Mouse (Mus musculus) embryonic facial prominence, embryonic 14.5 days (tissue): Measurements from ENCODE around the gene Tamm41. TPM values are rescaled to one million over a fixed set of nuclear protein-coding genes. Genes with fewer than 3 reads are reported as not detected.

Source experiments
- ATAC-seq: fragments of 200-750 bp; cut with Nextera tagmentation; 2 replicates; pipeline ENCODE4 v1.8.0; 2017; ENCODE audit warnings: low read depth, moderate number of reproducible peaks, moderate TSS enrichment
- DNase-seq: peaks from one replicate; pipeline ENCODE4 v3.0.0-alpha.2; 2015; ENCODE audit warnings: low spot score
- H3K27ac ChIP-seq: fragments of 300-500 bp; sonication (generic); replicated peaks from 2 replicates; pipeline ENCODE4 v1.5.1; 2014; ENCODE audit warnings: low read depth, mild to moderate bottlenecking, low read length, moderate library complexity
- H3K27me3 ChIP-seq: fragments of 300-500 bp; sonication (generic); replicated peaks from 2 replicates; pipeline ENCODE4 v1.6.1; 2014; ENCODE audit warnings: low read length; ENCODE audit not compliant: control insufficient read depth, insufficient read depth
- H3K36me3 ChIP-seq: fragments of 300-500 bp; sonication (generic); 2 replicates; pipeline ENCODE4 v1.6.1; 2014; ENCODE audit warnings: low read length, mixed read lengths; ENCODE audit not compliant: control insufficient read depth, insufficient read depth
- H3K4me1 ChIP-seq: fragments of 300-500 bp; sonication (generic); 2 replicates; pipeline ENCODE4 v1.6.1; 2014; ENCODE audit warnings: antibody characterized with exemption, low read length; ENCODE audit not compliant: control insufficient read depth, insufficient read depth
- H3K4me2 ChIP-seq: fragments of 300-500 bp; sonication (generic); 2 replicates; pipeline ENCODE4 v1.6.1; 2014; ENCODE audit warnings: low read depth, mild to moderate bottlenecking, low read length, moderate library complexity, mixed read lengths
- H3K4me3 ChIP-seq: fragments of 300-500 bp; sonication (generic); 2 replicates; pipeline ENCODE4 v1.5.1; 2014; ENCODE audit warnings: low read depth, mild to moderate bottlenecking, low read length
- H3K9ac ChIP-seq: fragments of 300-500 bp; sonication (generic); 2 replicates; pipeline ENCODE4 v1.6.1; 2014; ENCODE audit warnings: low read depth, mild to moderate bottlenecking, low read length, moderate library complexity, mixed read lengths
- H3K9me3 ChIP-seq: fragments of 300-500 bp; sonication (generic); 2 replicates; pipeline ENCODE4 v1.6.1; 2016; ENCODE audit warnings: low read length; ENCODE audit not compliant: control insufficient read depth
- WGBS: fragments of 180-500 bp; shearing (Covaris S2); extraction: QIAGEN DNeasy Blood & Tissue Kit; methylation state at CpG from one replicate; pipeline ENCODE4 v1.1.7; 2014; 5-methylcytosine and 5-hydroxymethylcytosine counted together
- polyA plus RNA-seq: library from polyadenylated mRNA; unstranded; fragments of >200 nt; fragmentation: Nextera tagmentation; extraction: Ambion mirVana; gene quantifications from 2 replicates; pipeline ENCODE4 v1.2.1, GENCODE M21; 2014

Gene Tamm41
- polyA plus RNA-seq, 1 experiment from 2014 or later, result 55.1 TPM

GRCm38 (mm10) chr6:115010815-115011214 is 26.9 kb downstream of the Tamm41 start:
- no peak for ATAC-seq
- 73% methylated on average over 9 of the region's 9 CpGs for WGBS
- Histone ChIP-seq H3K27ac (no peak overlapping the region), H3K4me2 (no peak overlapping the region), H3K36me3 (peaks cover 43% of the 10 kb centered on the region), H3K9me3 (no peaks in the 10 kb centered on the region), H3K4me3 (no peak overlapping the region), H3K9ac (no peak overlapping the region), H3K27me3 (no peaks in the 10 kb centered on the region), H3K4me1 (0 out of 2 replicates have a peak, but pooled peaks cover 3% of the 10 kb centered on the region)
- no peak for DNase-seq

GRCm38 (mm10) chr6:115010304-115010703 is 27.4 kb downstream of the Tamm41 start:
- DNase-seq (no peak), ATAC-seq (no peak)

GRCm38 (mm10) chr6:115007728-115008127 is 29.9 kb downstream of the Tamm41 start:
- Histone ChIP-seq H3K4me3 (no peak overlapping the region), H3K27ac (no peak overlapping the region), H3K4me1 (0 out of 2 replicates have a peak, but pooled peaks cover 3% of the 10 kb centered on the region), H3K9ac (no peak overlapping the region), H3K36me3 (peaks cover 34% of the 10 kb centered on the region), H3K27me3 (no peaks in the 10 kb centered on the region), H3K4me2 (no peak overlapping the region), H3K9me3 (no peaks in the 10 kb centered on the region)
- ATAC-seq (peak; percentile 64; the same call in 1 of the 2 replicates), DNase-seq (peak; percentile 75)
- WGBS, result 32% methylated on average over 5 of the region's 5 CpGs

More at GRCm38 (mm10) chr6:115010304-115010703, 27.4 kb downstream of the Tamm41 start:
- no peak overlapping the region for H3K27ac ChIP-seq
- H3K27me3 ChIP-seq, result no peaks in the 10 kb centered on the region
- H3K4me2 ChIP-seq, result no peak overlapping the region
- no peak overlapping the region for H3K9ac ChIP-seq
- H3K4me3 ChIP-seq, result no peak overlapping the region
- H3K4me1 ChIP-seq, result 0 out of 2 replicates have a peak, but pooled peaks cover 3% of the 10 kb centered on the region
- H3K36me3 ChIP-seq, result peaks cover 42% of the 10 kb centered on the region
- WGBS, result 71% methylated on average over 9 of the region's 9 CpGs
- no peaks in the 10 kb centered on the region for H3K9me3 ChIP-seq

GRCm38 (mm10) chr6:115006948-115007347 is 30.7 kb downstream of the Tamm41 start:
- H3K9me3 ChIP-seq, result no peaks in the 10 kb centered on the region
- DNase-seq, result no peak
- no peak overlapping the region for H3K4me2 ChIP-seq
- WGBS, result 57% methylated on average over 6 of the region's 6 CpGs
- ATAC-seq, result no peak
- peaks cover 32% of the 10 kb centered on the region for H3K36me3 ChIP-seq
- H3K27ac ChIP-seq, result no peak overlapping the region
- 0 out of 2 replicates have a peak, but pooled peaks cover 3% of the 10 kb centered on the region for H3K4me1 ChIP-seq
- no peak overlapping the region for H3K4me3 ChIP-seq
- no peak overlapping the region for H3K9ac ChIP-seq
- H3K27me3 ChIP-seq, result no peaks in the 10 kb centered on the region

GRCm38 (mm10) chr6:115006065-115006464 is 31.6 kb downstream of the Tamm41 start:
- no peak overlapping the region for H3K4me3 ChIP-seq
- no peak for DNase-seq
- H3K4me2 ChIP-seq, result no peak overlapping the region
- H3K9ac ChIP-seq, result no peak overlapping the region
- no peak overlapping the region for H3K27ac ChIP-seq
- no peaks in the 10 kb centered on the region for H3K9me3 ChIP-seq
- peaks cover 25% of the 10 kb centered on the region for H3K36me3 ChIP-seq
- WGBS, result 59% methylated on average over 3 of the region's 3 CpGs
- no peak for ATAC-seq
- 0 out of 2 replicates have a peak, but pooled peaks cover 3% of the 10 kb centered on the region for H3K4me1 ChIP-seq
- no peaks in the 10 kb centered on the region for H3K27me3 ChIP-seq

- Histone ChIP-seq H3K27ac (no peak overlapping the region), H3K9me3 (no peaks in the 10 kb centered on the region), H3K36me3 (peaks cover 18% of the 10 kb centered on the region), H3K4me3 (no peak overlapping the region), H3K27me3 (no peaks in the 10 kb centered on the region), H3K4me2 (no peak overlapping the region), H3K4me1 (0 out of 2 replicates have a peak, but pooled peaks cover 3% of the 10 kb centered on the region), H3K9ac (no peak overlapping the region)
- DNase-seq (no peak), ATAC-seq (no peak)
- 61% methylated on average over 8 of the region's 8 CpGs for WGBS
Observed at GRCm38 (mm10) chr6:115005351-115005890, 32.3 kb downstream of the Tamm41 start.

GRCm38 (mm10) chr6:115004636-115005035 is 33.0 kb downstream of the Tamm41 start:
- WGBS, result 83% methylated on average over 8 of the region's 8 CpGs
- no peak for DNase-seq
- peaks cover 12% of the 10 kb centered on the region for H3K36me3 ChIP-seq

GRCm38 (mm10) chr6:114998374-114999031 is 39.2 kb downstream of the Tamm41 start:
- ATAC-seq, result no peak
- Histone ChIP-seq H3K4me3 (no peak overlapping the region), H3K36me3 (no peaks in the 10 kb centered on the region; the same call in 1 of the 2 replicates), H3K4me2 (no peak overlapping the region), H3K27me3 (no peaks in the 10 kb centered on the region), H3K9ac (no peak overlapping the region), H3K27ac (no peak overlapping the region), H3K4me1 (peaks cover 3% of the 10 kb centered on the region; the same call in 1 of the 2 replicates), H3K9me3 (no peaks in the 10 kb centered on the region)
- no peak for DNase-seq
- 83% methylated on average over 16 of the region's 16 CpGs for WGBS

More at GRCm38 (mm10) chr6:115004636-115005035, 33.0 kb downstream of the Tamm41 start:
- no peak overlapping the region for H3K4me3 ChIP-seq
- no peak overlapping the region for H3K4me2 ChIP-seq
- 0 out of 2 replicates have a peak, but pooled peaks cover 3% of the 10 kb centered on the region for H3K4me1 ChIP-seq
- H3K27me3 ChIP-seq, result no peaks in the 10 kb centered on the region
- H3K9me3 ChIP-seq, result no peaks in the 10 kb centered on the region
- no peak overlapping the region for H3K27ac ChIP-seq
- ATAC-seq, result no peak
- H3K9ac ChIP-seq, result no peak overlapping the region
